Mouse (Mus musculus) CH12.LX (cell line): ENCODE measurements around the gene Stab1.

Experiments
- BHLHE40 ChIP-seq: IDR thresholded peaks from 2 replicates; pipeline ENCODE4 v1.6.1; 2011; ENCODE audit warnings: mild to moderate bottlenecking, low read depth, low read length, improper control_type of control experiment
- CHD2 ChIP-seq: IDR thresholded peaks from 2 replicates; pipeline ENCODE4 v1.6.1; 2011; ENCODE audit warnings: low read length, improper control_type of control experiment
- CTCF ChIP-seq, 2 experiments: IDR thresholded peaks in 1 of 2; conservative IDR thresholded peaks in 1 of 2; 2 replicates each; pipeline ENCODE4 v1.5.1; 2011 to 2012; ENCODE audit warnings: low read depth in 2 of 2, low read length in 2 of 2, improper control_type of control experiment in 1 of 2, inconsistent platforms in 1 of 2, mild to moderate bottlenecking in 1 of 2, moderate library complexity in 1 of 2
- E2F4 ChIP-seq: IDR thresholded peaks from 2 replicates; pipeline ENCODE4 v1.6.1; 2011; ENCODE audit warnings: low read depth, low read length, improper control_type of control experiment; ENCODE audit not compliant: insufficient replicate concordance
- ELF1 ChIP-seq: IDR thresholded peaks from 2 replicates; pipeline ENCODE4 v1.6.1; 2014; ENCODE audit warnings: low read depth, mild to moderate bottlenecking, inconsistent platforms, low read length, improper control_type of control experiment
- EP300 ChIP-seq: IDR thresholded peaks from 2 replicates; pipeline ENCODE4 v1.6.1; 2011; ENCODE audit warnings: low read length, improper control_type of control experiment
- HCFC1 ChIP-seq: IDR thresholded peaks from 2 replicates; pipeline ENCODE4 v1.6.1; 2012; ENCODE audit warnings: low read depth, mild to moderate bottlenecking, inconsistent platforms, low read length, improper control_type of control experiment
- MAFK ChIP-seq: IDR thresholded peaks from 2 replicates; pipeline ENCODE4 v1.6.1; 2011; ENCODE audit warnings: low read length, improper control_type of control experiment; ENCODE audit not compliant: insufficient replicate concordance
- MAX ChIP-seq: IDR thresholded peaks from 2 replicates; pipeline ENCODE4 v1.6.1; 2011; ENCODE audit warnings: low read length, improper control_type of control experiment
- POLR2A ChIP-seq: IDR thresholded peaks from 2 replicates; pipeline ENCODE4 v1.6.1; 2011; ENCODE audit warnings: low read depth, mild to moderate bottlenecking, improper control_type of control experiment, low read length
- POLR2AphosphoS2 ChIP-seq: IDR thresholded peaks from 2 replicates; pipeline ENCODE4 v1.6.1; 2011; ENCODE audit warnings: low read depth, low read length, improper control_type of control experiment
- TCF12 ChIP-seq: IDR thresholded peaks from 2 replicates; pipeline ENCODE4 v1.6.1; 2014; ENCODE audit warnings: low read depth, mild to moderate bottlenecking, inconsistent platforms, low read length, improper control_type of control experiment
- USF1 ChIP-seq: IDR thresholded peaks from 2 replicates; pipeline ENCODE4 v1.6.1; 2014; ENCODE audit warnings: low read depth, mild to moderate bottlenecking, inconsistent platforms, low read length, improper control_type of control experiment

DNA sequence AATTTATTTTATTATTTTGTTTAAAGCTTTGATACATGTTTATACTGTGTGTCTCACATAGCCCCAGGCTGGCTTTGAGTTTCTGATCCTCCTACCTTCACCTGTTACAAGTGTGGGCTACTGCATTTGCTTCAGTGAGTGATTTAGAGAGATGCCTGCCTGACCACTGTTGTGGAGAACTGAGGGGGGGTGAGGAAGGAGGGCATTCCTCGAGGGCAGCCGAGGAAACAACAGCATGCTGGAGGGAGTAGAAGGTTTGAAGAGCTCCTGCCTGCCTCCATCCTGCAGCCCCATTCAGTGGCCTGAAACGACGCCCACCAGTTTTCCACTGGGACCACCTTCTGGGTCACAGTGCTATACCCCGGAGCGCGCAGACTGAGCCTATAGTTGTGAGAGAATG lies 3.0 kb downstream of the Stab1 start:
- no peak for TF ChIP-seq CTCF (conservative IDR thresholded peaks at IDR 0.05 in 1 of 2, IDR thresholded peaks at IDR 0.05 in 1 of 2; ENCODE audit: low read depth in 2 of 2, low read length in 2 of 2)
- TF ChIP-seq TCF12 = no peak
- TF ChIP-seq MAFK = no peak
- TF ChIP-seq POLR2A = no peak
- no peak for TF ChIP-seq EP300
- no peak for TF ChIP-seq MAX
- TF ChIP-seq CHD2 = no peak
- TF ChIP-seq BHLHE40 = no peak
- TF ChIP-seq HCFC1 = no peak
- TF ChIP-seq E2F4 = no peak
- no peak for TF ChIP-seq POLR2AphosphoS2
- TF ChIP-seq ELF1 = no peak
- no peak for TF ChIP-seq USF1
